Mouse (Mus musculus): Measurements from ENCODE around the gene Wnt5b. TPM values are rescaled to one million over a fixed set of nuclear protein-coding genes. Genes with fewer than 3 reads are reported as not detected.
"Not testable (repeated sequence)": the region's sequence is repeated elsewhere in the genome, so short reads cannot be mapped to it uniquely, and the experiment has no call there.

Wnt5b gene
- polyA plus RNA-seq, 1 experiment = not detected

- Histone ChIP-seq H3K9me3 (peaks cover 9% of the 10 kb centered on the region; the same call in 1 of the 2 replicates), H3K27me3 (replicated peaks) (peaks cover 86% of the 10 kb centered on the region), H3K4me3 (replicated peaks) (peak overlapping the region; percentile 19), H3K36me3 (replicated peaks; ENCODE audit: low read length) (no peaks in the 10 kb centered on the region), H3K4me1 (peaks cover 39% of the 10 kb centered on the region)
- no peak for TF ChIP-seq FLI1 (IDR thresholded peaks at IDR 0.05; ENCODE audit: low read length)
Observed at GRCm38 (mm10) chr6:119448321-119449059, 95.7 kb downstream of the Wnt5b start.

DNA sequence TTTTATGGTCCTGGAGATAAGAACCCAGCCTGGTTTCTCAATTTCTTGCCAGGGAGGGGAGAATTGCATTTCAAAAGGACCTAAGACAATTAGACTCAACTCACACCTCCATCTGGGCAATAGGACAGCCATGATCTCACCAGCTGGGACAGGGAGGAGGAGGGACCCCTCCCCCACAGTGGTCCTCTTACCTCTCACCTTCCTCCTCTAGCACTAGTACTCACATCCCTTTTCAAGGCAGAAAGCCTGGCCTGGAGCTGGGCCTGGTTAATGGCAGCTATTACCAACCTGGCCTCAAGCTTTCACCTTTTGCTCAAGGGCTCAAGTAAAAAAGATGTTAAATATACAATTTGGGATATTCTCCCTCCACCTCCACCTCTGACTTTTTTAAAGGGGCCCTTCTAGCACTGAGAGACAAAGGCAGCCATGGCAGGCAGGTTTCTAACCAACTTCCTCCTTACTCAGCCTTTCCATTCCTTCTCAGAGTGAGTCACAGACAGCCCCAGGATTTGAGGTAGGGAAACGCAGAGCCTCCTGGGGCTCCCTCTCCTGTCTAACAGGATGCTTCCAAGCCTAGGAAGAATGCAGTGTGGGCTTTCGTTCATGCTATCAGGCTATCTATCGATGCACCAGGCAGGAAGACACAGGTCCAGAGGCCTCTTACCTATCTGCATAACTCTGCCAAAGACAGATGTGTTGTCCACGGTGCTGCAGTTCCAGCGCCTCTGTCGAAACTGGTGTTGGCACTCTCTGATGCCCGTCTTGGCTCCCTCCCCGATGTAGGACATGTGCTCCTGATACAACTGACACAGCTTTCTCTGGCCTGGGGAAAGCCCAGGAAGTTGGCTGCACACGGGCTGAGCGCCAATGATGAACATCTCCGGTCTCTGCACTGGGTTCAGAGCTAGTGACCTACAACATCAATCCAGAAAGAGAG is 98.2 kb downstream of the Wnt5b start:
- peaks cover 9% of the 10 kb centered on the region; the same call in 1 of the 2 replicates for H3K9me3 ChIP-seq
- H3K4me3 ChIP-seq (replicated peaks) = no peak overlapping the region
- no peak for TF ChIP-seq FLI1 (IDR thresholded peaks at IDR 0.05; ENCODE audit: low read length)
- TF ChIP-seq GATA1 (IDR thresholded peaks at IDR 0.05; ENCODE audit: borderline replicate concordance, low read length) = no peak
- peaks cover 28% of the 10 kb centered on the region for H3K4me1 ChIP-seq
- H3K27me3 ChIP-seq (replicated peaks) = peaks cover 77% of the 10 kb centered on the region
- H3K36me3 ChIP-seq (replicated peaks; ENCODE audit: low read length) = no peaks in the 10 kb centered on the region

GRCm38 (mm10) chr6:119443742-119444645 is 100.2 kb downstream of the Wnt5b start:
- TF ChIP-seq GATA1 (IDR thresholded peaks at IDR 0.05; ENCODE audit: borderline replicate concordance, low read length) (no peak), FLI1 (IDR thresholded peaks at IDR 0.05; ENCODE audit: low read length) (no peak)
- H3K4me1 ChIP-seq = peaks cover 20% of the 10 kb centered on the region
- H3K9me3 ChIP-seq = peaks cover 9% of the 10 kb centered on the region; the same call in 1 of the 2 replicates
- peak overlapping the region; percentile 81 for H3K4me3 ChIP-seq (replicated peaks)
- H3K36me3 ChIP-seq (replicated peaks; ENCODE audit: low read length) = no peaks in the 10 kb centered on the region
- H3K27me3 ChIP-seq (replicated peaks) = peaks cover 74% of the 10 kb centered on the region

DNA sequence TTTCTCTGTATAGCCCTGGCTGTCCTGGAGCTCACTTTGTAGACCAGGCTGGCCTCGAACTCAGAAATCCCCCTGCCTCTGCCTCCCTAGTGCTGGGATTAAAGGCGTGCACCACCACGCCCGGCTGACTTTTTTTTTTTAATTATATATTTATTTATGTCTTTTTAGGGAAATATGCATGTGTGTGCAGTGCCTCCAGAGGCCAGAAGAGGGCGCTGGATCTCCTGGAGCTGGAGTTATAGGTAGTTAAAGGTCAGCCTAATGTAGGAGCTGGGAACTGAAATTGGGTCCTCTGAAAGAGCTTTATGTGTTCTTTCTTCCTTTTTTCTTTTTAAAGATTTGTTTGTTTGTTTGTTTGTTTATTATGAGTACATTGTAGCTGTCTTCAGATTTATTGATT is 101.4 kb downstream of the Wnt5b start:
- H3K9me3 ChIP-seq; H3K36me3 ChIP-seq (replicated peaks; ENCODE audit: low read length); H3K4me3 ChIP-seq (replicated peaks): not testable (repeated sequence)
- Histone ChIP-seq H3K27me3 (replicated peaks) (peaks cover 75% of the 10 kb centered on the region), H3K4me1 (peaks cover 15% of the 10 kb centered on the region)

GRCm38 (mm10) chr6:119437894-119438761 is 106.0 kb downstream of the Wnt5b start:
- peaks cover 75% of the 10 kb centered on the region for H3K27me3 ChIP-seq (replicated peaks)
- TF ChIP-seq FLI1 (IDR thresholded peaks at IDR 0.05; ENCODE audit: low read length) (no peak), GATA1 (IDR thresholded peaks at IDR 0.05; ENCODE audit: borderline replicate concordance, low read length) (no peak)
- no peaks in the 10 kb centered on the region; the same call in 1 of the 2 replicates for H3K4me1 ChIP-seq

GRCm38 (mm10) chr6:119434394-119434793 is 109.8 kb downstream of the Wnt5b start:
- TF ChIP-seq FLI1 (IDR thresholded peaks at IDR 0.05; ENCODE audit: low read length) (no peak), GATA1 (IDR thresholded peaks at IDR 0.05; ENCODE audit: borderline replicate concordance, low read length) (no peak)
- Histone ChIP-seq H3K36me3 (replicated peaks; ENCODE audit: low read length) (no peaks in the 10 kb centered on the region), H3K4me3 (replicated peaks) (no peak overlapping the region), H3K27me3 (replicated peaks) (peaks cover 59% of the 10 kb centered on the region), H3K9me3 (no peaks in the 10 kb centered on the region), H3K4me1 (no peaks in the 10 kb centered on the region; the same call in 1 of the 2 replicates)

More at GRCm38 (mm10) chr6:119437894-119438761, 106.0 kb downstream of the Wnt5b start:
- Histone ChIP-seq H3K9me3 (no peaks in the 10 kb centered on the region), H3K36me3 (replicated peaks; ENCODE audit: low read length) (no peaks in the 10 kb centered on the region), H3K4me3 (replicated peaks) (no peak overlapping the region)

DNA sequence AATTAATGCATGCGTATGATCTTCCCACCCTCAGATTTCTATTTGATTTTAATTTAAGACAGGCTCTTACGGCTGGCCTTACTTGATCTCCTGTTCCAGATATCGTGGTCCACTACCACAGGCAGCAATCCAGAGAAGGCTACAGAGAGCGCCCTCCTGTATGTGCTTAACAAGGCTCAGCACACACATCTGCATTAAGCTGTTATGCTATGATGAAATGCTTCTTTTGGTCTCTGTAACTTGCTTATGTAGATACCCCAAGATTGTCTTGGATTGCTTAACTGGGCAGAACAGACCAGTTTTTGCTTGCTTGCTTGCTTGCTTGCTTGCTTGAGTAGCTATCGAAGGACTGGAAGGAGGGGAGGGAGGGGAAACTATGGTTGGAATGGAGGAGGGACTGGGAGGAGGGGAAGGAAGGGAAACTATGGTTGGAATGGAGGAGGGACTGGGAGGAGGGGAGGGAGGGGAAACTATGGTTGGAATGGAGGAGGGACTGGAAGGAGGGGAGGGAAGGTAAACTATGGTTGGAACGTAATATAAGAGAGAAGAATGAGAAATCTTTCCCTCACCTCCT is 112.3 kb downstream of the Wnt5b start:
- TF ChIP-seq GATA1 (IDR thresholded peaks at IDR 0.05; ENCODE audit: borderline replicate concordance, low read length) (no peak), FLI1 (IDR thresholded peaks at IDR 0.05; ENCODE audit: low read length) (no peak)
- H3K36me3 ChIP-seq (replicated peaks; ENCODE audit: low read length) = no peaks in the 10 kb centered on the region
- no peaks in the 10 kb centered on the region; the same call in 1 of the 2 replicates for H3K9me3 ChIP-seq
- H3K4me3 ChIP-seq (replicated peaks) = no peak overlapping the region
- H3K27me3 ChIP-seq (replicated peaks) = peaks cover 49% of the 10 kb centered on the region
- H3K4me1 ChIP-seq = no peaks in the 10 kb centered on the region

GRCm38 (mm10) chr6:119430508-119430907 is 113.6 kb downstream of the Wnt5b start:
- no peaks in the 10 kb centered on the region for H3K4me1 ChIP-seq
- H3K36me3 ChIP-seq (replicated peaks; ENCODE audit: low read length) = no peaks in the 10 kb centered on the region
- TF ChIP-seq GATA1 (IDR thresholded peaks at IDR 0.05; ENCODE audit: borderline replicate concordance, low read length) (no peak), FLI1 (IDR thresholded peaks at IDR 0.05; ENCODE audit: low read length) (no peak)
- peaks cover 38% of the 10 kb centered on the region for H3K27me3 ChIP-seq (replicated peaks)
- no peak overlapping the region for H3K4me3 ChIP-seq (replicated peaks)
- H3K9me3 ChIP-seq = peaks cover under 1% of the 10 kb centered on the region; the same call in 1 of the 2 replicates
